Mouse (Mus musculus): ENCODE results near the gene B430306N03Rik.
"Not testable (repeated sequence)": the region's sequence is repeated elsewhere in the genome, so short reads cannot be mapped to it uniquely, and the experiment has no call there.

Gene B430306N03Rik

GRCm38 (mm10) chr17:48315905-48316579, at the start of gene B430306N03Rik:
B430306N03Rik (plus strand) TSS chr17:48316141.
- not testable (repeated sequence) for DNase-seq

- no peak for DNase-seq
Measured at GRCm38 (mm10) chr17:48266610-48267304, 49.2 kb upstream of the B430306N03Rik start.

- DNase-seq = peak; percentile 35
Measured at GRCm38 (mm10) chr17:48267591-48267990, 48.4 kb upstream of the B430306N03Rik start.

GRCm38 (mm10) chr17:48268276-48268675, 47.7 kb upstream of the B430306N03Rik start:
- DNase-seq = peak; percentile 59

GRCm38 (mm10) chr17:48269833-48270232, 46.1 kb upstream of the B430306N03Rik start:
- no peak for DNase-seq

GRCm38 (mm10) chr17:48272158-48272557, 43.8 kb upstream of the B430306N03Rik start:
- DNase-seq = peak; percentile 91

GRCm38 (mm10) chr17:48272598-48272997, 43.3 kb upstream of the B430306N03Rik start:
- peak; percentile 56 for DNase-seq

GRCm38 (mm10) chr17:48274098-48274497, 41.8 kb upstream of the B430306N03Rik start:
- DNase-seq = no peak

GRCm38 (mm10) chr17:48274885-48275284, 41.1 kb upstream of the B430306N03Rik start:
- peak; percentile 90 for DNase-seq

GRCm38 (mm10) chr17:48275736-48276135, 40.2 kb upstream of the B430306N03Rik start:
- peak; percentile 64 for DNase-seq

GRCm38 (mm10) chr17:48278381-48278780, 37.6 kb upstream of the B430306N03Rik start:
- no peak for DNase-seq

- DNase-seq = no peak
Measured at GRCm38 (mm10) chr17:48279002-48279401, 36.9 kb upstream of the B430306N03Rik start.

- DNase-seq = peak; percentile 23
Measured at GRCm38 (mm10) chr17:48280943-48281738, 34.8 kb upstream of the B430306N03Rik start.

GRCm38 (mm10) chr17:48281739-48282085, 34.2 kb upstream of the B430306N03Rik start:
- DNase-seq = peak; percentile 76

- peak; percentile 23 for DNase-seq
Measured at GRCm38 (mm10) chr17:48286765-48287164, 29.2 kb upstream of the B430306N03Rik start.

GRCm38 (mm10) chr17:48287276-48287675, 28.7 kb upstream of the B430306N03Rik start:
- peak; percentile 69 for DNase-seq

GRCm38 (mm10) chr17:48293500-48294194, 22.3 kb upstream of the B430306N03Rik start:
- no peak for DNase-seq

- peak; percentile 86 for DNase-seq
Measured at GRCm38 (mm10) chr17:48299203-48299602, 16.7 kb upstream of the B430306N03Rik start, which contains the start of gene Treml2. Treml2 (plus strand) TSS chr17:48299498.

GRCm38 (mm10) chr17:48299756-48300155, 16.2 kb upstream of the B430306N03Rik start:
- peak; percentile 29 for DNase-seq

- DNase-seq = peak; percentile 81
Measured at GRCm38 (mm10) chr17:48300199-48300598, 15.7 kb upstream of the B430306N03Rik start.

GRCm38 (mm10) chr17:48300861-48301260, 15.1 kb upstream of the B430306N03Rik start:
- DNase-seq = peak; percentile 59

GRCm38 (mm10) chr17:48301792-48302191, 14.1 kb upstream of the B430306N03Rik start:
- DNase-seq = peak; percentile 37

GRCm38 (mm10) chr17:48312124-48312523, 3.8 kb upstream of the B430306N03Rik start:
- no peak for DNase-seq
